Mouse (Mus musculus) brain, embryonic 14.5 days (tissue): Measurements from ENCODE around the gene Lrig2.

Source experiments
- CTCF ChIP-seq: fragments of 200-500 bp; IDR thresholded peaks from 2 replicates; pipeline ENCODE4 v1.5.1; 2012; ENCODE audit warnings: inconsistent platforms, mild to moderate bottlenecking, moderate library complexity, borderline replicate concordance; ENCODE audit not compliant: insufficient read depth, insufficient read length; ENCODE audit errors: extremely low read depth
- POLR2A ChIP-seq: fragments of 200-500 bp; IDR thresholded peaks from 2 replicates; pipeline ENCODE4 v1.6.1; 2012; ENCODE audit warnings: mild to moderate bottlenecking, inconsistent platforms, borderline replicate concordance; ENCODE audit not compliant: poor library complexity, insufficient read depth, insufficient read length, severe bottlenecking; ENCODE audit errors: extremely low read depth

DNA sequence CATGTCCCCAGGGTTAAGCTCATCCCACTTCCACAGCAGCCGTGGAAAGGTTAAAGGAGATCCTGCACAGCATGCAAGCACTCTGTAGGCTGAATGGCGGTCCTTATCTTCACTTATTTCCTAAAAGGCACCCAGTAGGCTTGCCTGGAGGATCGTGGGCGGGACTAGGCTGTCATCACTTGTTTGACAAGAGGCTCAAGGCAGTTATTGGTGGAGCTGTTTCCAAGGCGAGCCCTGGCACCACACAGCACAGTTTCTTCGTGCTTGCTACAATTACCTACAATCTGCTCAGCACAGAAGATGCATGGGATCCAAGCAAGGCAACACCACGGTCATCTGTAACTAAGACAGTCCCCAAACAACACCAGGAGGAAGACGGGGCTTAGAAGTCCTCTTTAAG, 137.8 kb downstream of the Lrig2 start:
- TF ChIP-seq CTCF (no peak), POLR2A (no peak)
